Mouse (Mus musculus): ENCODE measurements at regions not wholly inside any gene's neighbourhood (a gene's known extent, or its start where the extent isn't known, plus 50 kb on each side); places are given as distances from the start of the nearest gene placed in this dataset.

GRCm38 (mm10) chr16:87248501-87249030, 105.4 kb upstream of the N6amt1 start:
- Histone ChIP-seq H3K4me3 (replicated peaks; ENCODE audit: insufficient read depth, low read depth, low read length) (no peak overlapping the region), H3K4me1 (ENCODE audit: control insufficient read depth, insufficient read depth, low read length) (no peaks in the 10 kb centered on the region; the same call in 1 of the 2 replicates), H3K27ac (ENCODE audit: insufficient read depth, low read length) (no peak overlapping the region), H3K27me3 (ENCODE audit: control insufficient read depth, insufficient read depth, low read length) (no peaks in the 10 kb centered on the region)
- DNase-seq = no peak
- WGBS = 44% methylated on average over 6 of the region's 6 CpGs
- TF ChIP-seq POLR2A (IDR thresholded peaks at IDR 0.05; ENCODE audit: borderline replicate concordance, insufficient read depth, low read length) (no peak), CTCF (IDR thresholded peaks at IDR 0.05; ENCODE audit: borderline replicate concordance, insufficient read depth, low read depth, low read length) (peak; percentile 30; the same call in 1 of the 2 replicates)

- Histone ChIP-seq H3K27ac (ENCODE audit: insufficient read depth, low read length) (no peak overlapping the region), H3K27me3 (ENCODE audit: control insufficient read depth, insufficient read depth, low read length) (no peaks in the 10 kb centered on the region), H3K4me1 (ENCODE audit: control insufficient read depth, insufficient read depth, low read length) (no peaks in the 10 kb centered on the region; the same call in 1 of the 2 replicates), H3K4me3 (replicated peaks; ENCODE audit: insufficient read depth, low read depth, low read length) (no peak overlapping the region)
- TF ChIP-seq CTCF (IDR thresholded peaks at IDR 0.05; ENCODE audit: borderline replicate concordance, insufficient read depth, low read depth, low read length) = peak; percentile 62
- no peak for TF ChIP-seq POLR2A (IDR thresholded peaks at IDR 0.05; ENCODE audit: borderline replicate concordance, insufficient read depth, low read length)
- WGBS = 71% methylated on average over 26 of the region's 26 CpGs
- peak in 1 of 2 experiments; percentile 28 for DNase-seq
These were observed 107.8 kb upstream of the N6amt1 start for GRCm38 (mm10) chr16:87245933-87246791.

- H3K27ac ChIP-seq (ENCODE audit: insufficient read depth, low read length) = no peak overlapping the region
- WGBS = 36% methylated on average over 7 of the region's 7 CpGs
- TF ChIP-seq CTCF (IDR thresholded peaks at IDR 0.05; ENCODE audit: borderline replicate concordance, insufficient read depth, low read depth, low read length) = no peak
- TF ChIP-seq POLR2A (IDR thresholded peaks at IDR 0.05; ENCODE audit: borderline replicate concordance, insufficient read depth, low read length) = no peak
These were observed 108.5 kb upstream of the N6amt1 start for GRCm38 (mm10) chr16:87245441-87245840.

GRCm38 (mm10) chr16:87242027-87242426, 112.0 kb upstream of the N6amt1 start:
- no peak overlapping the region for H3K4me3 ChIP-seq (replicated peaks; ENCODE audit: insufficient read depth, low read depth, low read length)
- H3K27ac ChIP-seq (ENCODE audit: insufficient read depth, low read length) = no peak overlapping the region
- no peaks in the 10 kb centered on the region; the same call in 1 of the 2 replicates for H3K4me1 ChIP-seq (ENCODE audit: control insufficient read depth, insufficient read depth, low read length)
- no peak for DNase-seq
- no peaks in the 10 kb centered on the region for H3K27me3 ChIP-seq (ENCODE audit: control insufficient read depth, insufficient read depth, low read length)
- no peak for TF ChIP-seq CTCF (IDR thresholded peaks at IDR 0.05; ENCODE audit: borderline replicate concordance, insufficient read depth, low read depth, low read length)
- TF ChIP-seq POLR2A (IDR thresholded peaks at IDR 0.05; ENCODE audit: borderline replicate concordance, insufficient read depth, low read length) = no peak
- 75% methylated on average over 7 of the region's 7 CpGs for WGBS

More at GRCm38 (mm10) chr16:87245441-87245840, 108.5 kb upstream of the N6amt1 start:
- DNase-seq = peak in 1 of 2 experiments; percentile 57
- Histone ChIP-seq H3K27me3 (ENCODE audit: control insufficient read depth, insufficient read depth, low read length) (no peaks in the 10 kb centered on the region), H3K4me1 (ENCODE audit: control insufficient read depth, insufficient read depth, low read length) (no peaks in the 10 kb centered on the region; the same call in 1 of the 2 replicates), H3K4me3 (replicated peaks; ENCODE audit: insufficient read depth, low read depth, low read length) (no peak overlapping the region)

GRCm38 (mm10) chr16:87239105-87239504, 114.9 kb upstream of the N6amt1 start:
- DNase-seq = no peak
- TF ChIP-seq POLR2A (IDR thresholded peaks at IDR 0.05; ENCODE audit: borderline replicate concordance, insufficient read depth, low read length) (no peak), CTCF (IDR thresholded peaks at IDR 0.05; ENCODE audit: borderline replicate concordance, insufficient read depth, low read depth, low read length) (no peak)
- Histone ChIP-seq H3K4me3 (replicated peaks; ENCODE audit: insufficient read depth, low read depth, low read length) (no peak overlapping the region), H3K27me3 (ENCODE audit: control insufficient read depth, insufficient read depth, low read length) (no peaks in the 10 kb centered on the region), H3K4me1 (ENCODE audit: control insufficient read depth, insufficient read depth, low read length) (no peaks in the 10 kb centered on the region), H3K27ac (ENCODE audit: insufficient read depth, low read length) (no peak overlapping the region)
- WGBS = 89% methylated on average over 7 of the region's 7 CpGs

- H3K27ac ChIP-seq (ENCODE audit: insufficient read depth, low read length) = no peak overlapping the region
- no peak for TF ChIP-seq POLR2A (IDR thresholded peaks at IDR 0.05; ENCODE audit: borderline replicate concordance, insufficient read depth, low read length)
- TF ChIP-seq CTCF (IDR thresholded peaks at IDR 0.05; ENCODE audit: borderline replicate concordance, insufficient read depth, low read depth, low read length) = no peak
- H3K4me1 ChIP-seq (ENCODE audit: control insufficient read depth, insufficient read depth, low read length) = no peaks in the 10 kb centered on the region
- H3K4me3 ChIP-seq (replicated peaks; ENCODE audit: insufficient read depth, low read depth, low read length) = no peak overlapping the region
- H3K27me3 ChIP-seq (ENCODE audit: control insufficient read depth, insufficient read depth, low read length) = no peaks in the 10 kb centered on the region; the same call in 1 of the 2 replicates
- DNase-seq = no peak
- WGBS = 40% methylated on average over 4 of the region's 4 CpGs
These were observed 119.8 kb upstream of the N6amt1 start for GRCm38 (mm10) chr16:87234199-87234598.

- no peak for TF ChIP-seq POLR2A (IDR thresholded peaks at IDR 0.05; ENCODE audit: borderline replicate concordance, insufficient read depth, low read length)
- no peak for TF ChIP-seq CTCF (IDR thresholded peaks at IDR 0.05; ENCODE audit: borderline replicate concordance, insufficient read depth, low read depth, low read length)
- WGBS = 91% methylated on average over 10 of the region's 10 CpGs
These were observed 128.4 kb upstream of the N6amt1 start for GRCm38 (mm10) chr16:87225595-87225994.

More at GRCm38 (mm10) chr16:87225595-87225994, 128.4 kb upstream of the N6amt1 start:
- Histone ChIP-seq H3K27me3 (ENCODE audit: control insufficient read depth, insufficient read depth, low read length) (no peaks in the 10 kb centered on the region), H3K4me3 (replicated peaks; ENCODE audit: insufficient read depth, low read depth, low read length) (no peak overlapping the region), H3K27ac (ENCODE audit: insufficient read depth, low read length) (no peak overlapping the region), H3K4me1 (ENCODE audit: control insufficient read depth, insufficient read depth, low read length) (no peaks in the 10 kb centered on the region)
- DNase-seq = no peak
